Mouse (Mus musculus) neutrophil, adult 59 days (primary cell): Measurements from ENCODE around the gene Plekha3. TPM values are rescaled to one million over a fixed set of nuclear protein-coding genes. Genes with fewer than 3 reads are reported as not detected.

ENCODE experiments used
- total RNA-seq, 2 experiments: library from RNA; stranded (reverse); gene quantifications; 1 replicate in 1 of 2; 2 replicates in 1 of 2; pipeline ENCODE4 v1.2.4; 2023

Plekha3 gene
- 10 to 100 TPM in 1 of 2 experiments, 1 to 10 TPM in 1; 9.4 to 11.7 TPM for total RNA-seq

DNA sequence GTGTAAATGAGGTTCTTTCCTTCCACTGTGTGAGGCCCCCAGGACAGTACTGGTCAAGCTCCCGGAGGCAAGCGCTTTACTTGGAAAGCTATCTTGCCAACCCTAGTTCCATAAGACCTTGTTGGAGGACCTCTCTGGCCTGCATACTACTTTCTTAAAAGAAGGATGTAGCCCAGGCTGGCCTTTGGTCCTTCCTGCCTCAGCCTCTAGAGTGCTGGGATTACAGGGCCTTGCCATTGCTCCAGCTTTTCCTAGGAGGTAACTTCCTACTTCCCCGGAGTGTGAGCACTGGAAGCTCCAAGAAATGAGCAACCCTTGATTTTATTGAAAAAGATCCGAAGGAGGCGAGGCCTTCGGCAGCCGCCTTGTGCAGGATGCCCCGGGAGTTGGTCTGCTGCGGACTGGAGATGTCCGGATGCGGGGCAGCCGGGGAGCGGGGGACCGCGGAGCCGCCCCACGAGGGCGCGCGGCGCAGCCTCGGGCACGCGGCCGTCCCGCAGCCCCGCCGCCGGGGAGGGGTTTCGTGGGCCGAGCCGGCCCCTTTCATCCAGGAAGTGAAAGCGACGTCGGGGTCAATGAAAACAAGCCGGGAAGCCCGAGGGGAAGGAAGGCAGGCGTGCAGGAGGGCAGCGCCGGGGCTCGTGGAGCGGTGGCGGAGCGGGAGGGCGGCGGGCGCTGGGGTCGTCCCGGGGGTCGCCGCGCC, at the start of gene Plekha3:
TSS of gene Plekha3 (plus strand) at position 557 of the 703 bp plus-strand sequence.

GRCm38 (mm10) chr2:76647883-76648570, 27.1 kb upstream of the Plekha3 start, which contains the start of the genes Prkra and Pjvk:
Gene Prkra (minus strand): TSS chr2:76648015.
Gene Pjvk (plus strand): TSS chr2:76648476.

DNA sequence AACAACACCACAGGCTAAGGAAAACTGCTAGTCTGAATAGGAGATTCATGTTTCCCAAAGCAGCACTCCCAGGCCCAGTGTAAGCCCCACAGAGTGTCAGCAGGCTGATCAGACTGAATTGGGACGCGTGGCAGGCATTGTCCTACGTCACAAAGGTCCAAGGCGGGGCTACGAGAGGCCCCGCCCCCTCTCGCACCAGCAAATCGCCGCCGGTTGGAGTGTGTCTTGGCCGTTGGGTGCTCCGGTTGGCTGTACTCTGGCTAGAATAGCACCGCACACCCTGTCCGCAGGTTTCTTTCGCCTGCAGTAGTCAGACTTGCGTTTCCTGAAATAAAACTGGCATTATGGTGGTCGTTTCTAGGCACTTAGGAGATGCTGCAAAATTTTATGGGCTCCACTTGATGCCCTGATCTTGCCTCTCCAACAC, 2.1 kb upstream of the Plekha3 start, which contains the start of gene Fkbp7:
TSS of gene Fkbp7 (minus strand) at position 151 of the 427 bp plus-strand sequence.

Other genes starting within 250 kb of the Plekha3 start
- gene Prkra, start 27.3 kb upstream of the Plekha3 start, total RNA-seq: 10 to 100 TPM in 1 of 2 experiments, 1 to 10 TPM in 1; 9.6 to 11.8 TPM
- not detected for gene Pjvk, start 26.8 kb upstream of the Plekha3 start, total RNA-seq
- 1 to 10 TPM; 3.8 to 4.4 TPM for gene Fkbp7, start 2.2 kb upstream of the Plekha3 start, total RNA-seq